Mouse (Mus musculus) layer of hippocampus, adult 8-10 months (tissue): Measurements from ENCODE around the gene AL607142.1. TPM values are rescaled to one million over a fixed set of nuclear protein-coding genes. Genes with fewer than 3 reads are reported as not detected.

Experiments used
- DNase-seq, 2 experiments: peaks; one replicate each; pipeline ENCODE4 v3.0.0; 2022; ENCODE audit warnings: low spot score in 2 of 2
- total RNA-seq, 4 experiments: library from RNA; stranded (reverse); gene quantifications; 2 replicates each; pipeline ENCODE4 v1.2.4; 2022

Gene AL607142.1
- not detected for total RNA-seq

- no peak for DNase-seq
Observed at GRCm38 (mm10) chr4:120064696-120065095, at the start of gene AL607142.1. Gene AL607142.1, plus strand, starts transcription at chr4:120064996.

- peak in 1 of 2 experiments; percentile 35 for DNase-seq
Observed at GRCm38 (mm10) chr4:120018426-120018825, 46.4 kb upstream of the AL607142.1 start.

- DNase-seq, result no peak
Observed at GRCm38 (mm10) chr4:120022392-120022791, 42.4 kb upstream of the AL607142.1 start.

- no peak for DNase-seq
Observed at GRCm38 (mm10) chr4:120023221-120023840, 41.5 kb upstream of the AL607142.1 start.

GRCm38 (mm10) chr4:120024071-120024470, 40.7 kb upstream of the AL607142.1 start:
- DNase-seq, result peak; percentile 74 to 81

GRCm38 (mm10) chr4:120027671-120028070, 37.1 kb upstream of the AL607142.1 start:
- no peak for DNase-seq

GRCm38 (mm10) chr4:120029937-120030336, 34.9 kb upstream of the AL607142.1 start:
- DNase-seq, result no peak

GRCm38 (mm10) chr4:120032320-120032983, 32.3 kb upstream of the AL607142.1 start:
- DNase-seq, result peak; percentile 53 to 57

- DNase-seq, result peak in 1 of 2 experiments; percentile 58
Observed at GRCm38 (mm10) chr4:120032984-120033355, 31.8 kb upstream of the AL607142.1 start.

GRCm38 (mm10) chr4:120036294-120036693, 28.5 kb upstream of the AL607142.1 start:
- no peak for DNase-seq

- DNase-seq, result no peak
Observed at GRCm38 (mm10) chr4:120037007-120037406, 27.8 kb upstream of the AL607142.1 start.

GRCm38 (mm10) chr4:120041520-120041919, 23.3 kb upstream of the AL607142.1 start:
- DNase-seq, result no peak

GRCm38 (mm10) chr4:120042480-120042879, 22.3 kb upstream of the AL607142.1 start:
- no peak for DNase-seq

- no peak for DNase-seq
Observed at GRCm38 (mm10) chr4:120044612-120045011, 20.2 kb upstream of the AL607142.1 start.

- DNase-seq, result peak; percentile 87 to 89
Observed at GRCm38 (mm10) chr4:120045131-120045537, 19.7 kb upstream of the AL607142.1 start.

- DNase-seq, result no peak
Observed at GRCm38 (mm10) chr4:120045871-120046270, 18.9 kb upstream of the AL607142.1 start.

- DNase-seq, result no peak
Observed at GRCm38 (mm10) chr4:120047060-120047459, 17.7 kb upstream of the AL607142.1 start.

- DNase-seq, result no peak
Observed at GRCm38 (mm10) chr4:120048274-120048673, 16.5 kb upstream of the AL607142.1 start.

GRCm38 (mm10) chr4:120049857-120050256, 14.9 kb upstream of the AL607142.1 start:
- DNase-seq, result no peak

- DNase-seq, result no peak
Observed at GRCm38 (mm10) chr4:120052481-120052880, 12.3 kb upstream of the AL607142.1 start.

GRCm38 (mm10) chr4:120053026-120054005, 11.5 kb upstream of the AL607142.1 start:
- DNase-seq, result no peak

- no peak for DNase-seq
Observed at GRCm38 (mm10) chr4:120054145-120054544, 10.7 kb upstream of the AL607142.1 start.
